Mouse (Mus musculus) layer of hippocampus, postnatal 36 days (tissue): Measurements from ENCODE around the gene Zfp410. TPM values are rescaled to one million over a fixed set of nuclear protein-coding genes. Genes with fewer than 3 reads are reported as not detected.
"Not testable (repeated sequence)": the region's sequence is repeated elsewhere in the genome, so short reads cannot be mapped to it uniquely, and the experiment has no call there.

ENCODE experiments used
- DNase-seq, 2 experiments: peaks; one replicate each; pipeline ENCODE4 v3.0.0; 2022
- total RNA-seq, 2 experiments: library from RNA; stranded (reverse); gene quantifications; 2 replicates each; pipeline ENCODE4 v1.2.3; 2021

The Zfp410 gene
- 10 to 100 TPM; 38.5 to 42.4 TPM for total RNA-seq

- peak; percentile 79 to 81 for DNase-seq
Observed at GRCm38 (mm10) chr12:84316721-84317621, at the start of gene Zfp410. Gene Zfp410 (plus strand): TSS chr12:84316852.

GRCm38 (mm10) chr12:84267264-84267663 lies 49.4 kb upstream of the Zfp410 start:
- no peak for DNase-seq

GRCm38 (mm10) chr12:84273366-84273765 lies 43.3 kb upstream of the Zfp410 start:
- no peak for DNase-seq

- no peak for DNase-seq
Observed at GRCm38 (mm10) chr12:84275288-84275687, 41.4 kb upstream of the Zfp410 start.

DNA sequence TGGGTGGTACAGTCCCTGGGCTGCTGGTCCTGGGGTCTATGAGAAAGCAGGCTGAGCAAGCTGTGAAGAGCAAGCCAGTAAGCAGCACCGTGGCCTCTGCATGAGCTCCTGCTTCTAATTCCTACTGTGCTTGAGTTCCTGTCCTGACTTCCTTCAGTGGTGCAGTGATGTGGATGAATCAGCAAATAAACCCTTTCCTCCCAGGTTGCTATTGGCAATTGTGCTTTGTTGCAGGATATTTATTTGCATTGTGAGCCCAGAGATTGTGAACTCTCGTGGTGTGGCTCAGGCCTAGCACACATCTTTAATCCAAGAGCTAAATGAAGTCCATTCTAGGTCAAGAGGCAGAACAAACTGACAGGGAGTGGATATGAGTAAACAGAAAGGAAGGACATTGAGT lies 40.4 kb upstream of the Zfp410 start:
- no peak for DNase-seq

- no peak for DNase-seq
Observed at GRCm38 (mm10) chr12:84276799-84277198, 39.9 kb upstream of the Zfp410 start.

DNA sequence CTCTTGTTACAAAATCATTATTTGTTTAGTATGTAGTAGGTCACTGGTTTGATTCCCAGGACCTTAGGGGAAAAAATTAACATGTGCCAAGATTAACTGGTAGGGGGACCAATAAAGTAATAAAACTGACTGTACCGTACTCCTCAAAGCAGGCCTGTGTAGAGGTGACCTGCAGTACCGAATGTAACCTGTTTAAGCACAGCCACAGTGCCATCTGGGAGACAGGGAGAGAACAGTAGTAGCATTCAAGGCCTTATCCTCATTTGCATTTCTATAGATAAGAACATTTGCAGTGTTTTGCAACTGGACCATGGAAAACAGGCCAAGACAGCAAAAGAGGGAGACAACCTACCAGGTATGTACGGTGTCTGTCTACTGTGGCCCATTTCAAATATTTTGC lies 38.8 kb upstream of the Zfp410 start:
- no peak for DNase-seq

DNA sequence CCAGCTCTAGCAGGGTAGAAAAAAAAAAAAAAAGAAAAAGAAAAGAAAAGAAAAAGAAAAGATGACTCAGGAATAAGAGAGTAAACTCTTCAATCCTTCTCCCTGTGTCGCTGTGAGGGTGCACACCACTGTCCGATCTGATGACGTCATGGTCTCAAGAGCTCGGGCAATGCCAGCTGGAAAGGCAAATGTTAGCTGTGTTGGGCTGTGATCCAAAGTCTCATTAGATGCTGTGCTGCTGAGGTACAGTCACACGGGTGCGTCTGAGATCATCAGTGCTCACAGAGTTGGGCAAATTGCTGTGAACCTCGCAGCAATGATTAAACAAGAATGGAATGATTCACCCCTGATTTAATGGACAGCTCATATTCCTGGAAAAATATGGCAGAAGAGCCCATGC lies 37.8 kb upstream of the Zfp410 start:
- DNase-seq, result peak in 1 of 2 experiments; percentile 3

GRCm38 (mm10) chr12:84284391-84284790 lies 32.3 kb upstream of the Zfp410 start:
- no peak for DNase-seq

- DNase-seq, result peak; percentile 74 to 83
Observed at GRCm38 (mm10) chr12:84284885-84285592, 31.6 kb upstream of the Zfp410 start, which contains the start of gene Ptgr2. Gene Ptgr2 (plus strand): TSS chr12:84285232.

GRCm38 (mm10) chr12:84285593-84285968 lies 31.1 kb upstream of the Zfp410 start:
- no peak for DNase-seq

- no peak for DNase-seq
Observed at GRCm38 (mm10) chr12:84288461-84288860, 28.2 kb upstream of the Zfp410 start.

DNA sequence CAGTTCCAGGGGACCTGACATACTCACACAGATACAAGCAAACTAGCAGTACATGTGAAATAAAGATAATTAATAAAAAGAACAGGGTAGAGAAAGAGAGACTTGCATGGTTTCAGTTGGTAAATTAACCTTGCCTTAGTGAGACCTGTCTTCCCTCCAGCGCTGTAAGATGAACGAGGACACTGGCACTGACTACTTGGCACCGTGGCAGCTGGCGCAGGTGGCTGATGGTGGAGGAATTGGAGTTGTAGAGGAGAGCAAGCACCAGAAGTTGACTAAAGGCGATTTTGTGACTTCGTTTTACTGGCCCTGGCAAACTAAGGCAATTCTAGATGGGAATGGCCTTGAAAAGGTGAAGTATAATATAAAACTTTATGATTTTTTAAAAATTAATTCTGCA lies 18.8 kb upstream of the Zfp410 start:
- DNase-seq, result no peak

DNA sequence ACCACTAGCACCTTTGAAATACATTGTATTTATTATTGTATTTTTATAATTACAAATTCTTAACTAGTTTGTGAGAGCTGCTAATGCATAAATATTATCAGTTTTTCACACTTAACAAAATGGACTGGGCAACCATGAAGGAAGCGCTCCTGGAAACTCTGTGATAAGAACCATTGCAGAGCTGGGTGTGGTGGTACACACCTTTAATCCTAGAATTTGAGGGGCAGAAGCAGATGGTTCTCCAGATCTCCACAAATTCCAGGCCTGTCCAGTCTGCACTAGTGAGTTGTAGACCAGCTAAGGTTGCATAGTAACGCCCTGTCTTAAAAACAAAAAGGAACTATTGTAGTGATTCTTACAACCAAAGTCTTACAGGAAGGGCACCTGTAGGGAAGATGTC lies 17.4 kb upstream of the Zfp410 start:
- no peak for DNase-seq

- DNase-seq, result no peak
Observed at GRCm38 (mm10) chr12:84304101-84304500, 12.6 kb upstream of the Zfp410 start.

GRCm38 (mm10) chr12:84304554-84304953 lies 12.1 kb upstream of the Zfp410 start:
- DNase-seq, result no peak

- DNase-seq, result no peak
Observed at GRCm38 (mm10) chr12:84311306-84311705, 5.3 kb upstream of the Zfp410 start.

GRCm38 (mm10) chr12:84316006-84316405 lies 646 bp upstream of the Zfp410 start:
- DNase-seq, result no peak

DNA sequence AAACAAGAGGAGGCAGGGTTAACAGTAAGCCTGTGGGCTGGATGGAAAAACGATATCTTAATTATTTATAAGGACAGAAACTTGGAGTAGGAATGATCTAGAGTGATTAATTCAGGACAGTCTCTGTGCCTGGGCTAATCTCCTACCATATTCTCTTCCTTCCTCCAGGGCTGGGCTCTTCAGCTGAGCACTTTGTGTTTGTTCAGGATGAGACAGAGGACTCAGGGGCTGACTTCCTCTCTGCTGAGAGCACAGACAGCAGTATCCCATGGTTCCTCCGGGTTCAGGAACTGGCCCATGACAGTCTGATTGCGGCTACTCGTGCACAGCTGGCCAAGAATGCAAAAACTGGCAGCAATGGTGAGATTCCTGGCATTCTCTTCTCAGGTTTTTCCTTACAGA lies 10.5 kb downstream of the Zfp410 start:
- DNase-seq, result no peak

DNA sequence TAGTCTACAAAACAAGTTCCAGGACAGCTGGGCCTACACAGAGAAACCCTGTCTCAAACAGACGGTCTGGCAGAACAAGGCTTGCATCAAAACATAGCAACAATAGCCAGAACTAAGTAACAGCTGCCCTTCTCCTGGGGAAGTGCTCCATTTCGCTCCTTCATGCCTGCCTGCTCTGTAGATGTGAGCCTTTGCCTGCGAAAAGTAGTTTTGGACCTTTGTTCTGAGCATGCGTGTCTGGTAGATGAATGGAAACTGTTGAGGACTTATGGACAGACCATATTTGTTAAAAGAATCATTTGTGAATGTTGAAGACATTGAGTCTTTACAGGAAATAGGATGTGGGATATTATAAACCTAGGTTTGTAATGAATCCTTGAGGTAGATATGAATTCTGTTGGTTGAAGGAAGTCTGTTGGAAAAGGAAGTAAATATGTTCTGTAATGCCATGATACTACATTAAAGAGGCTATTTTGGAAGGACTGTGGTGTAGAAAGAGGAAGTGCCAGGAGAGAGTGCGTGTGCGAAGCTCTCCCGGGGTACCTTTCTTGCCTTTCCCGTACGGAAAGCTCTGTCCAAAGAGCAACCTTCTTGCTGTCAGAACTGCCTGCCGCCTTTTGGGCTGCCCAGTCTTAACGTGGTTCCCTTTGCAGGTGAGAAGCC lies 20.4 kb downstream of the Zfp410 start:
- no peak for DNase-seq

- no peak for DNase-seq
Observed at GRCm38 (mm10) chr12:84347192-84347591, 30.5 kb downstream of the Zfp410 start.

DNA sequence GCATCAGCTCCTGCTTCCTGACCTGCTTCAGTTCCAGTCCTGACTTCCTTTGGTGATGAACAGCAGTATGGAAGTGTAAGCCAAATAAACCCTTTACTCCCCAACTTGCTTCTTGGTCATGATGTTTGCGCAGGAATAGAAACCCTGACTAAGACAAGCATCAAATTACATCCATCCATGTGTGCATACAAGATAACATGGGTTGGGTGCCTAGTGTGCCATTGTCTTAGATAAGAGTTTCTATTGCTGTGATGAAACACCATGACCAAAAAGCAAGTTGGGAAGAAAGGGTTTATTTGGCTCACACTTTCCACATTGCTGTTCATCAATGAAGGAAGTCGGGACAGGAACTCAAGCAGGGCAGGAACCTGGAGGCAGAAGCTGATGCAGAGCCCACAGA lies 42.0 kb downstream of the Zfp410 start:
- DNase-seq, result not testable (repeated sequence)
